Mouse (Mus musculus) midbrain, embryonic 14.5 days (tissue): ENCODE results near the gene Oas1a. TPM values are rescaled to one million over a fixed set of nuclear protein-coding genes. Genes with fewer than 3 reads are reported as not detected.
"Not testable (repeated sequence)": the region's sequence is repeated elsewhere in the genome, so short reads cannot be mapped to it uniquely, and the experiment has no call there.

ENCODE experiments used
- ATAC-seq: fragments of 200-750 bp; cut with Nextera tagmentation; 2 replicates; pipeline ENCODE4 v1.8.0; 2017; ENCODE audit warnings: moderate number of reproducible peaks, moderate library complexity; ENCODE audit not compliant: low FRiP score, low TSS enrichment
- DNase-seq: peaks from one replicate; pipeline ENCODE4 v3.0.0-alpha.2; 2015
- H3K27ac ChIP-seq: fragments of 300-500 bp; sonication (generic); replicated peaks from 2 replicates; pipeline ENCODE4 v1.5.1; 2014; ENCODE audit warnings: mild to moderate bottlenecking, low read depth, low read length, moderate library complexity
- H3K27me3 ChIP-seq: fragments of 300-500 bp; sonication (generic); 2 replicates; pipeline ENCODE4 v1.6.1; 2014; ENCODE audit warnings: low read length, control low read depth, mixed read lengths; ENCODE audit not compliant: control insufficient read depth, insufficient read depth
- H3K36me3 ChIP-seq: fragments of 300-500 bp; sonication (generic); 2 replicates; pipeline ENCODE4 v1.6.1; 2014; ENCODE audit warnings: low read length, control low read depth; ENCODE audit not compliant: control insufficient read depth, insufficient read depth
- H3K4me1 ChIP-seq: fragments of 300-500 bp; sonication (generic); 2 replicates; pipeline ENCODE4 v1.6.1; 2014; ENCODE audit warnings: mild to moderate bottlenecking, antibody characterized with exemption, low read length, control low read depth; ENCODE audit not compliant: control insufficient read depth, insufficient read depth
- H3K4me2 ChIP-seq: fragments of 300-500 bp; sonication (generic); 2 replicates; pipeline ENCODE4 v1.6.1; 2014; ENCODE audit warnings: mild to moderate bottlenecking, low read length, moderate library complexity
- H3K4me3 ChIP-seq: fragments of 300-500 bp; sonication (generic); replicated peaks from 2 replicates; pipeline ENCODE4 v1.5.1; 2014; ENCODE audit warnings: low read depth, low read length
- H3K9ac ChIP-seq: fragments of 300-500 bp; sonication (generic); replicated peaks from 2 replicates; pipeline ENCODE4 v1.6.1; 2014; ENCODE audit warnings: mild to moderate bottlenecking, low read length, moderate library complexity
- H3K9me3 ChIP-seq: fragments of 300-500 bp; sonication (generic); 2 replicates; pipeline ENCODE4 v1.6.1; 2016; ENCODE audit warnings: low read length, control low read depth, mixed read lengths; ENCODE audit not compliant: control insufficient read depth
- WGBS: fragments of 180-500 bp; shearing (Covaris S2); extraction: QIAGEN DNeasy Blood & Tissue Kit; methylation state at CpG from one replicate; pipeline ENCODE4 v1.1.7; 2014; 5-methylcytosine and 5-hydroxymethylcytosine counted together
- polyA plus RNA-seq: library from polyadenylated mRNA; unstranded; fragments of >200 nt; fragmentation: Nextera tagmentation; extraction: Ambion mirVana; gene quantifications from 2 replicates; pipeline ENCODE4 v1.2.1, GENCODE M21; 2014

The Oas1a gene
- 3.1 TPM in 1 of 2 replicates, not detected in the other for polyA plus RNA-seq

DNA sequence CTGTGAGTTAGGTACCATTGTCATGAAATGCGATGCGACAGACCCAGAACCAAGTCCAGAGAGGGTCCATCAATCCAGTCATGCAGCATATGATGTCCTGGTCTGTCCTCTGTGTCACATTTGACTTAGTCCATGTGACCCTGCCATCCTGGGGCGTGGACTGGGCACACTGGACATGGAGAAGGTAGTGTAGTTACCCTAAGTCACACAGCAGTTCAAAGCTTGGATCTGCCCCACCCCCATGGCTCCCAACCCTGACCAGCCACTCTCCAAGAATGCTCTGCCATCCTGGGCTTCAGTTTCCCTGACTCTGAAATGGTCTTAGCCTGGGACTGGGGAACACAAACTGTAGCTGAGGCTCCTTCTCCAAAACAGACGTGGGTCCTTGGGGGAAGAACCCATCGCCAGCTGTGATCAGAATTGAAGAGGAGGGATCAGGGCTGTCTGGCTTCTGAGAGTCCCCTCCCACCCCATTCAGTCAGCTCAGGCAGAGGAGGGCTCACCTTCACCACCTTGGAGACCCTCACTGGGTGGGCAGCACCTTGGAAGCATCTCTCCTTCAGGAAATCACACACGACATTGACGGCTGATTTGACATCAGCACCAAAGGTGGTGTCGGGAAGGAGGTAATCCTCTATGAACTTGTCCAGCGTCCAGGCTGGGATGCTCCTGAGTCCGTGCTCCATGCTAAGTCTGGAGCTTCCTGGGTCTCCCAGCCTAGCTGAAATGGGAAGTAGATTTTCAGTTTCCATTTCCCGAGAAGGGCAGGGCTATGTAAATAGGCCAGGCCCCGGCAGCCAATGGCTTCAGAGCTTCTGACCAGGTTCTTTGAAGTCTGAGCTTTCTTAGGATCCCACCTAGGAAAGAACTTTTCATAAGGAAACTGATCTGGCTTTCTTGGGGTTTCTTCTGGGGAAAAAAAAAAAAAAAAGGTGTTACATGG lies at the start of gene Oas1a:
Oas1a (minus strand) TSS at position 731 of the 943 bp plus-strand sequence.
- H3K27me3 ChIP-seq, H3K9me3 ChIP-seq, H3K27ac ChIP-seq, H3K4me3 ChIP-seq, H3K4me2 ChIP-seq, H3K36me3 ChIP-seq, DNase-seq, H3K9ac ChIP-seq, ATAC-seq, H3K4me1 ChIP-seq: not testable (repeated sequence)
- 35% methylated on average over 9 of the region's 12 CpGs for WGBS

- Histone ChIP-seq H3K27me3 (no peaks in the 10 kb centered on the region), H3K4me3 (no peak overlapping the region), H3K4me2 (no peak overlapping the region), H3K4me1 (no peaks in the 10 kb centered on the region), H3K36me3 (no peaks in the 10 kb centered on the region), H3K27ac (no peak overlapping the region), H3K9me3 (no peaks in the 10 kb centered on the region), H3K9ac (no peak overlapping the region)
- DNase-seq: peak; percentile 84
- ATAC-seq: no peak
- WGBS: 22% methylated on average over 5 of the region's 5 CpGs
Observed at GRCm38 (mm10) chr5:120953974-120954373, 46.7 kb upstream of the Oas1a start.

GRCm38 (mm10) chr5:120952242-120952770 lies 45.0 kb upstream of the Oas1a start:
- no peak overlapping the region for H3K4me3 ChIP-seq
- DNase-seq (no peak), ATAC-seq (no peak)
- H3K9me3 ChIP-seq: no peaks in the 10 kb centered on the region
- 77% methylated on average over 10 of the region's 10 CpGs for WGBS
- H3K4me1 ChIP-seq: no peaks in the 10 kb centered on the region
- no peaks in the 10 kb centered on the region for H3K36me3 ChIP-seq
- no peaks in the 10 kb centered on the region for H3K27me3 ChIP-seq
- H3K9ac ChIP-seq: no peak overlapping the region
- H3K4me2 ChIP-seq: no peak overlapping the region
- no peak overlapping the region for H3K27ac ChIP-seq

DNA sequence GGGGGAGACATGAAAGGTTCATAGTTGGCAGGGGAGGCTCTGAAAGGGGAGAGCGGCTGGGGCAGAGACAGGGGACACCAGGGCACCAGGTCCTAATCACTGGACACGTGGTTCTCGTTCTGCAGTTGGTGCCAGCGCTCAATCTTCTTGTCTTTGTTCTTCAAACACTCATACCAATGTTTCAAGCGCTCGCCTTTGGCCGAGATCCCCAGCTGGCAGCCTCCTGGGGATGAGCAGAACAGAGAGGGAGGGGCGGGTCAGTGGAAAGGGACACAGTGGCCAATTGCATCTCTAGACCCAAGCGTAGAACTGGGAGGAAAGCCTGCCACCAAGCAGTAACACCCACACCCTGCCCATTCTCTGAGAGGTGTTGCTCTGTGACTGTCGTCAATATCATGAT lies 34.8 kb upstream of the Oas1a start:
- WGBS: 71% methylated on average over 10 of the region's 10 CpGs
- no peaks in the 10 kb centered on the region for H3K36me3 ChIP-seq

DNA sequence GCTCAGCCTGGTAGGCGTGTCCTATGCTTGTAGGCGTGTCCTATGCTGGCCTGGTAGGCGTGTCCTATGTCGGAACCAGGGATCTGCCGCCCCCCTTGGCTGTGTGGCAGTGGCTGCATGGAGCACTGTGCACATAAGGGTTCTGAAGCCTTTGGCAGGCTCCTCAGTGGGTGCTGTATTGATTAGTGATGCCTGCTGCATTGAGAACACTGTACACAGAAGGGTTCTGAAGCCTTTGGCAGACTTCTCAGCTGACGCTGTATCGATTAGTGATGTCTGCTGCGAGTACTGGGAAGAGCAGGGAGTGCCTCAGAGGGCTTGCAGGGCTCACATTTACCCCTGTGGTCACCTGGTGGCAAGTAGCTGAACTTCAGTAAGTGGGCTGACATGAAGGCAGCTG lies 31.3 kb upstream of the Oas1a start:
- WGBS: 55% methylated on average over 8 of the region's 8 CpGs
- no peak for DNase-seq

More for the DNA sequence above, 34.8 kb upstream of the Oas1a start:
- DNase-seq: no peak
- Histone ChIP-seq H3K4me2 (no peak overlapping the region), H3K27me3 (no peaks in the 10 kb centered on the region), H3K27ac (no peak overlapping the region), H3K9me3 (no peaks in the 10 kb centered on the region), H3K4me1 (no peaks in the 10 kb centered on the region), H3K9ac (no peak overlapping the region), H3K4me3 (no peak overlapping the region)
- ATAC-seq: no peak

DNA sequence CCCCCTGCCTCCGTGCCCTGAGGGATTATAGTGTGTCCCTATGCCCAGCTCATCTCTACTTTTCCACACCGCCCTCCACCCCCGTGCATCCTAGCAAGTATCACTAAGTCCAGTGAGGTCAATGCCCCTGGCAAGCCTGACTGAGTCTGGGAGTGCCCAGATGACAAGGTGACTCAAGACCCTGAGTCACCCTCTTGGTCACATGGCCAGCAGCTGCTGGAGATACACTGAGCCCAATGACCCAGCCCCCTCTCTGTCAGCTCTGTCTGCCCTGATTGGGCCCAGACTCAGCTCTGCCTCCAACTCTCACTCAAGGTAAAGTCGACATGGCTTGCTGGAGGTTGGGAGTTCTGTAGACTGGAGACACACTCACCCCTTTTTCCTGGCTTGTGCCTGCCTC lies 30.5 kb upstream of the Oas1a start:
- no peak overlapping the region for H3K4me3 ChIP-seq
- DNase-seq (no peak), ATAC-seq (no peak)
- H3K27ac ChIP-seq: no peak overlapping the region
- no peaks in the 10 kb centered on the region for H3K4me1 ChIP-seq
- WGBS: 78% methylated on average over 4 of the region's 4 CpGs
- no peaks in the 10 kb centered on the region for H3K27me3 ChIP-seq
- no peaks in the 10 kb centered on the region for H3K36me3 ChIP-seq
- H3K4me2 ChIP-seq: no peak overlapping the region
- H3K9me3 ChIP-seq: no peaks in the 10 kb centered on the region
- H3K9ac ChIP-seq: no peak overlapping the region

More for the DNA sequence above, 31.3 kb upstream of the Oas1a start:
- H3K4me3 ChIP-seq: no peak overlapping the region
- no peaks in the 10 kb centered on the region for H3K9me3 ChIP-seq
- H3K9ac ChIP-seq: no peak overlapping the region
- H3K27ac ChIP-seq: no peak overlapping the region
- no peaks in the 10 kb centered on the region for H3K4me1 ChIP-seq
- no peak overlapping the region for H3K4me2 ChIP-seq
- no peak for ATAC-seq
- H3K27me3 ChIP-seq: no peaks in the 10 kb centered on the region
- no peaks in the 10 kb centered on the region for H3K36me3 ChIP-seq

- ATAC-seq (no peak), DNase-seq (no peak)
- H3K4me3 ChIP-seq: no peak overlapping the region
- no peak overlapping the region for H3K9ac ChIP-seq
- H3K27me3 ChIP-seq: no peaks in the 10 kb centered on the region
- H3K27ac ChIP-seq: no peak overlapping the region
- H3K36me3 ChIP-seq: no peaks in the 10 kb centered on the region
- H3K9me3 ChIP-seq: no peaks in the 10 kb centered on the region
- H3K4me1 ChIP-seq: no peaks in the 10 kb centered on the region
- H3K4me2 ChIP-seq: no peak overlapping the region
- WGBS: 19% methylated on average over 5 of the region's 5 CpGs
Observed at GRCm38 (mm10) chr5:120933966-120934365, 26.6 kb upstream of the Oas1a start.

DNA sequence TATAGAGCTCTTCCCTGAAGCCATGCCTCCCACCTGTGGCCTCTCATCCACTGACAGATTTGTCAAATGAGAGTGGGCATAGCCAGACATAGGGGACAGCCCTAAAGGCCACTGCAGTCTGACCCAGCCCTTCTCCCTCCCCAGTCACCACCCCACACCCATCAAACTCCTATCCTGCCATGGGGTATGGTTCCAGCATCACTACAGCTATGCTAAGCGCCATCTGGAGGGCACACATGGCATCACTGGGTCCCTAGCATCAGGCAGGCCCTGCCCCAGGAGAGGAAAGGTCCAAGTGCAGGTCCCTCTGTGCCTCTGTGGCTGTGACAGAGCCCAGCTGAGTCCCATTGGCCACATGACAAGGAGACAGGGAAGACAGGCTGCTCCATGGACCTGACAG lies 19.7 kb upstream of the Oas1a start:
- DNase-seq: peak; percentile 9
- WGBS: 4% methylated on average over 1 of the region's 1 CpGs
- ATAC-seq: no peak

GRCm38 (mm10) chr5:120926311-120926710 lies 19.0 kb upstream of the Oas1a start:
- WGBS: 84% methylated on average over 2 of the region's 2 CpGs
- H3K4me3 ChIP-seq, H3K9me3 ChIP-seq, H3K36me3 ChIP-seq, DNase-seq, H3K27ac ChIP-seq, H3K4me1 ChIP-seq, ATAC-seq, H3K4me2 ChIP-seq, H3K27me3 ChIP-seq, H3K9ac ChIP-seq: not testable (repeated sequence)

More for the DNA sequence above, 19.7 kb upstream of the Oas1a start:
- no peaks in the 10 kb centered on the region for H3K4me1 ChIP-seq
- H3K4me3 ChIP-seq: no peak overlapping the region
- H3K9ac ChIP-seq: no peak overlapping the region
- no peaks in the 10 kb centered on the region for H3K27me3 ChIP-seq
- no peaks in the 10 kb centered on the region for H3K36me3 ChIP-seq
- H3K9me3 ChIP-seq: no peaks in the 10 kb centered on the region
- H3K27ac ChIP-seq: no peak overlapping the region
- H3K4me2 ChIP-seq: no peak overlapping the region
